Mouse (Mus musculus) spleen, adult 2 months (tissue): ENCODE measurements around the gene BC025446. TPM values are rescaled to one million over a fixed set of nuclear protein-coding genes. Genes with fewer than 3 reads are reported as not detected.
"Not testable (repeated sequence)": the region's sequence is repeated elsewhere in the genome, so short reads cannot be mapped to it uniquely, and the experiment has no call there.

Source experiments
- DNase-seq, 2 experiments: peaks; one replicate each; pipeline versions ENCODE4 v3.0.0 to v3.0.0-alpha.2; 2012 to 2021; ENCODE audit warnings: low spot score in 2 of 2, low read depth in 1 of 2
- H3K27ac ChIP-seq: fragments of 200-500 bp; 2 replicates; pipeline ENCODE4 v1.5.1; 2012; ENCODE audit warnings: low read length, inconsistent platforms; ENCODE audit not compliant: insufficient read depth
- H3K27me3 ChIP-seq: fragments of 200-500 bp; 2 replicates; pipeline ENCODE4 v1.6.1; 2012; ENCODE audit warnings: mild to moderate bottlenecking, moderate library complexity, low read length, inconsistent platforms; ENCODE audit not compliant: control insufficient read depth, insufficient read depth
- H3K36me3 ChIP-seq: fragments of 200-500 bp; 2 replicates; pipeline ENCODE4 v1.6.1; 2012; ENCODE audit warnings: mild to moderate bottlenecking, low read length, inconsistent platforms; ENCODE audit not compliant: control insufficient read depth, insufficient read depth
- H3K4me1 ChIP-seq: fragments of 200-500 bp; 2 replicates; pipeline ENCODE4 v1.6.1; 2011; ENCODE audit warnings: inconsistent platforms; ENCODE audit not compliant: control insufficient read depth, insufficient read depth, insufficient read length
- H3K4me3 ChIP-seq: fragments of 200-500 bp; 2 replicates; pipeline ENCODE4 v1.5.1; 2011; ENCODE audit warnings: mild to moderate bottlenecking, inconsistent platforms; ENCODE audit not compliant: insufficient read depth, insufficient read length; ENCODE audit errors: extremely low read depth
- CTCF ChIP-seq: fragments of 200-500 bp; IDR thresholded peaks from 2 replicates; pipeline ENCODE4 v1.5.1; 2011; ENCODE audit warnings: mild to moderate bottlenecking, inconsistent platforms; ENCODE audit not compliant: insufficient read depth, insufficient read length, insufficient replicate concordance; ENCODE audit errors: extremely low read depth
- POLR2A ChIP-seq: fragments of 200-500 bp; IDR thresholded peaks from 2 replicates; pipeline ENCODE4 v1.6.1; 2011; ENCODE audit warnings: low read depth, low read length, inconsistent platforms
- WGBS: fragments of 180-500 bp; shearing (Covaris S2); methylation state at CpG from one replicate; pipeline ENCODE4 v1.1.7; 2018; 5-methylcytosine and 5-hydroxymethylcytosine counted together
- polyA plus RNA-seq: library from polyadenylated mRNA; depleted of rRNA; stranded (reverse); fragments of >200 nt; gene quantifications from 2 replicates; pipeline ENCODE4 v1.2.3, GENCODE M21; 2012; rRNA removed

BC025446 gene
- polyA plus RNA-seq = not detected in 2 replicates

DNA sequence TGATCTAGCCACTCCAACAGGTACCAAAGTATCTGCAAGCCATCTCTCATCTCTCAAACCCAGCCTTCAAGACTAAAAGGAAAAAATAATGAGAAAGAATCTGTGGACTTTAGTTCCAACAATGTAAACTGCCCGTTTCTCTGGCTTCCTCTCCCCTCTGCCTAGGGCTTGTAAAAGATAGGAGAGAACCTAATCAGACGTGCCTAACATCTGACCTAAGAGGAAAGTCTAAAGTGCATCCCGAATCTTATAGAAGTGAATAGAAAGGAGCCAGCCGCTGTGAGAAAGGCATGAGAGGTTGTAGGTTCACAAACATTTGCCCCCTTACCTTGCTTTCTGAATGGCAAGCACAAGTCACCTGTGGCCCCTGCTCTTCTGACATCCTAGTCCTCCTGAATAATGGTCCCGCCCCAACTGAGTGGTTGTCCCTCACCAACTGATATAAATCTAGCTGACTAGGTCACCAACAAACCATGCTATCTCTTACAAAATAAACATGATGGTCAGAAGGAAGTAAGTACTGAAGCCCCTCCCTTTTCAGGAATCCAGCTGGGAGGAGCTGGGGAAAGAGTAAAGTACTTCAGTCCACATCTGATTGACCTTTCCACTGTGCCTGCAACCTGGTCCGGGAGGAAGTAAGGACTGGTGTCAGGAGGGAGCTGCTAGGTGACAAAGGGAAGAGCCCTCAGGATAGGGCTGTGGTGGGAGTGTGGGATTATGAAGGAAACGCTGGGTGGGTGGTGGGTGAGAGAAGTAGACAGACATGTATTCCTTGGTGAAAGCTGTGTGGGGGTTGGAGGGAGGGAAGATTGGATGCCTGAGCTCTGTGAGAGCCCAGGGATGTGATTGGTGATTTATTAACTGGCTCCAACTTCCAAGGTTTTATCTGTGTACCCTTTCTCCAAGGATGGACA, at the start of gene BC025446:
TSS of gene BC025446 (plus strand) at position 599 of the 914 bp plus-strand sequence.
- Histone ChIP-seq H3K4me1 (no peaks in the 10 kb centered on the region), H3K27ac (no peak within 1 kb of the TSS), H3K36me3 (no peaks in the 10 kb centered on the region), H3K27me3 (no peaks in the 10 kb centered on the region), H3K4me3 (no peak within 1 kb of the TSS)
- WGBS = 78% methylated on average over 7 of the region's 7 CpGs
- TF ChIP-seq CTCF (no peak), POLR2A (no peak)
- no peak for DNase-seq

- Histone ChIP-seq H3K27me3 (no peaks in the 10 kb centered on the region; the same call in 1 of the 2 replicates), H3K4me3 (no peak overlapping the region), H3K4me1 (no peaks in the 10 kb centered on the region), H3K27ac (no peak overlapping the region), H3K36me3 (no peaks in the 10 kb centered on the region)
- TF ChIP-seq CTCF = peak; percentile 70; the same call in 1 of the 2 replicates
- no peak for TF ChIP-seq POLR2A
- DNase-seq = peak; percentile 15 to 54
- WGBS = 57% methylated on average over 1 of the region's 1 CpGs
Observed at GRCm38 (mm10) chr15:75175506-75175905, 40.7 kb upstream of the BC025446 start.

DNA sequence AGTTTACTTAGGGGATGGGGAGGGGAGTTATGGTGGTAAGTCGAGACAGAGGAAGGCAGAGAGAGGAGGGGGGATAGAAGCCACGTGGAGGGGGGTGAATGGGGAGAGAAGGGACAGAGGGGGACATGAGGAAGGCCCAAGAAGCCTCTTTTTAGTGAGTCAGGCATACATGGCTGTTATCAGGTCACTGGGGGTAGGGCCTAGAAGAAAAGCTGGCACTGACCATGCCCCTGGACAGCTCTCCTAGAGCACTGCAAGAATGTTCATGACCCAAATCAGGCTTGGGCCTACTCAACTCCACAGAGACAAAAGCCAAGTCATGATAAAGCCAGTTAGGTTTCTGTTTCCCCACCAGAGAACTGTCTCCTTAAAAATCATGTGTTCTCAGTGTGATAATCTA, 29.9 kb upstream of the BC025446 start:
- no peak overlapping the region for H3K4me3 ChIP-seq
- H3K27me3 ChIP-seq = no peaks in the 10 kb centered on the region
- WGBS = 32% methylated on average over 2 of the region's 2 CpGs
- H3K4me1 ChIP-seq = no peaks in the 10 kb centered on the region
- H3K36me3 ChIP-seq = no peaks in the 10 kb centered on the region
- no peak for TF ChIP-seq POLR2A
- TF ChIP-seq CTCF = no peak
- DNase-seq = no peak
- H3K27ac ChIP-seq = no peak overlapping the region

DNA sequence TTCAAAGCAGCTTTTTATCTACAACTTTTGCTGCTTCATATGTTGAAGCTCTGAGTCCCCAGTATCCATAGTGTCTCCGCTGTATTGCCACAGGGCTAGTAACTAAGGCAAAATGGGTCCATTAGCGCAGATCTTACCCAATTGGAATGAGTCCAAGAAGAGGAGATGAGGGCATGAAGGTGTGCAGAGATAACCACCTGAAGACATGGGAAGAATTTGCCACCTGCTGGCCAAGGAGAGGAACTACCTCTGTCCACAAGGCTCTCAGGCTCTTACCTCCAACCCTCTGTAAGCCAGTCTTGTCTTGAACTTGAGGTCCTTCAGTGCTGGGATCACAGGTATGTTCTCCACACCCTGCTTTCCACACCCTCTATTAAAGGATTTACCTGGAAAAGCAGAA, 27.1 kb upstream of the BC025446 start:
- WGBS = 67% methylated on average over 2 of the region's 2 CpGs

DNA sequence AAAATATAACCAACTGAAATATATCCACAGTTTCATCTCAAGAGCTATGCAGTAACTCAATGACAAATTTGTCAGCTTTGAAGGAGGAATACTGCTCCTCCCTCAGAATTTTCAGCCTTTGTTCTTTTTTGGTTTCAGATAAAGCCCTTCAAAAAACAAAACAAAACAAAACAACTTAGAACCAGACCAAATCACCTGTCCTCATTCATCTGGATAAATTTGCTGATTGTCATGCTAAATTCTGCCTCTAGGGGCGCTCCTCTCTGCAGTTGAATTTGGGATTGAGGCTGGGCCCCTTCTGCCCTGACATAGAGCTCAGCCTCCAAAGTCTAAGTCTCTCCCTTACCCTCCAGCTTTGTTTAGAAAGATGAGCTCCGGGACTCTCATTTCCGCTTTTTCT, 25.6 kb upstream of the BC025446 start:
- not testable (repeated sequence) for H3K4me3 ChIP-seq, H3K27me3 ChIP-seq, H3K36me3 ChIP-seq, H3K27ac ChIP-seq, H3K4me1 ChIP-seq
- WGBS = 0% methylated on average over 1 of the region's 3 CpGs
- DNase-seq = peak in 1 of 2 experiments; percentile 5

More for the DNA sequence above, 27.1 kb upstream of the BC025446 start:
- no peak for TF ChIP-seq POLR2A
- TF ChIP-seq CTCF = peak; percentile 50; the same call in 1 of the 2 replicates
- DNase-seq = peak; percentile 31 to 34
- Histone ChIP-seq H3K36me3 (no peaks in the 10 kb centered on the region), H3K4me1 (no peaks in the 10 kb centered on the region), H3K27ac (no peak overlapping the region), H3K27me3 (no peaks in the 10 kb centered on the region), H3K4me3 (no peak overlapping the region)

- no peaks in the 10 kb centered on the region for H3K27me3 ChIP-seq
- no peaks in the 10 kb centered on the region for H3K36me3 ChIP-seq
- no peak overlapping the region for H3K27ac ChIP-seq
- 71% methylated on average over 1 of the region's 1 CpGs for WGBS
- H3K4me3 ChIP-seq = no peak overlapping the region
- no peak for DNase-seq
- TF ChIP-seq POLR2A (no peak), CTCF (no peak)
- H3K4me1 ChIP-seq = no peaks in the 10 kb centered on the region
Observed at GRCm38 (mm10) chr15:75216831-75217230, 655 bp downstream of the BC025446 start.

- Histone ChIP-seq H3K36me3 (no peaks in the 10 kb centered on the region), H3K27me3 (no peaks in the 10 kb centered on the region), H3K4me1 (no peaks in the 10 kb centered on the region), H3K27ac (no peak overlapping the region), H3K4me3 (no peak overlapping the region)
- DNase-seq = no peak
- TF ChIP-seq CTCF (no peak), POLR2A (no peak)
Observed at GRCm38 (mm10) chr15:75221942-75222341, 5.8 kb downstream of the BC025446 start.
